Mouse (Mus musculus) lung, postnatal 4 days (tissue): ENCODE measurements around the gene Ntrk2.
A peak's percentile ranks its signal among the peaks of the same experiment; 100 is the strongest.

Experiments used
- DNase-seq, 2 experiments: peaks; one replicate each; pipeline ENCODE4 v3.0.0; 2021

The Ntrk2 gene

GRCm38 (mm10) chr13:59145677-59146555, 339.5 kb downstream of the Ntrk2 start:
- DNase-seq = peak; percentile 32 to 39

GRCm38 (mm10) chr13:59146616-59147015, 340.2 kb downstream of the Ntrk2 start:
- DNase-seq = no peak

GRCm38 (mm10) chr13:59147976-59148375, 341.6 kb downstream of the Ntrk2 start:
- no peak for DNase-seq

- no peak for DNase-seq
Measured at GRCm38 (mm10) chr13:59148793-59149192, 342.4 kb downstream of the Ntrk2 start.

GRCm38 (mm10) chr13:59164015-59164414, 357.6 kb downstream of the Ntrk2 start:
- DNase-seq = no peak

GRCm38 (mm10) chr13:59173840-59174239, 367.5 kb downstream of the Ntrk2 start:
- no peak for DNase-seq

- DNase-seq = no peak
Measured at GRCm38 (mm10) chr13:59176021-59176420, 369.7 kb downstream of the Ntrk2 start.

- DNase-seq = no peak
Measured at GRCm38 (mm10) chr13:59176485-59176884, 370.1 kb downstream of the Ntrk2 start.

GRCm38 (mm10) chr13:59177003-59177402, 370.6 kb downstream of the Ntrk2 start:
- DNase-seq = no peak

- no peak for DNase-seq
Measured at GRCm38 (mm10) chr13:59179986-59180385, 373.6 kb downstream of the Ntrk2 start.

- no peak for DNase-seq
Measured at GRCm38 (mm10) chr13:59180781-59181180, 374.4 kb downstream of the Ntrk2 start.

- DNase-seq = no peak
Measured at GRCm38 (mm10) chr13:59181188-59181947, 375.0 kb downstream of the Ntrk2 start.

GRCm38 (mm10) chr13:59182630-59183029, 376.3 kb downstream of the Ntrk2 start:
- DNase-seq = no peak
